Mouse (Mus musculus) kidney, adult 2 months (tissue): Measurements from ENCODE around the gene Sox4. TPM values are rescaled to one million over a fixed set of nuclear protein-coding genes. Genes with fewer than 3 reads are reported as not detected.

Source experiments
- DNase-seq: peaks from one replicate; pipeline ENCODE4 v3.0.0; 2021
- H3K27ac ChIP-seq: fragments of 200-500 bp; 2 replicates; pipeline ENCODE4 v1.5.1; 2012; ENCODE audit warnings: low read depth, low read length, control low read depth, inconsistent platforms; ENCODE audit not compliant: insufficient read depth
- H3K27me3 ChIP-seq: fragments of 200-500 bp; replicated peaks from 2 replicates; pipeline ENCODE4 v1.6.1; 2012; ENCODE audit warnings: mild to moderate bottlenecking, moderate library complexity, low read length, inconsistent platforms; ENCODE audit not compliant: control insufficient read depth, insufficient read depth
- H3K36me3 ChIP-seq: fragments of 200-500 bp; 2 replicates; pipeline ENCODE4 v1.6.1; 2012; ENCODE audit warnings: mild to moderate bottlenecking, moderate library complexity, low read length, inconsistent platforms; ENCODE audit not compliant: control insufficient read depth, insufficient read depth
- H3K4me1 ChIP-seq: fragments of 200-500 bp; 2 replicates; pipeline ENCODE4 v1.6.1; 2011; ENCODE audit warnings: low read length; ENCODE audit not compliant: control insufficient read depth, insufficient read depth
- H3K4me3 ChIP-seq: fragments of 200-500 bp; 2 replicates; pipeline ENCODE4 v1.5.1; 2011; ENCODE audit warnings: mild to moderate bottlenecking, low read depth, low read length, control low read depth; ENCODE audit not compliant: insufficient read depth
- CTCF ChIP-seq: fragments of 200-500 bp; conservative IDR thresholded peaks from 2 replicates; pipeline ENCODE4 v1.5.1; 2011; ENCODE audit warnings: low read depth, mild to moderate bottlenecking, control low read depth, low read length, moderate library complexity, mixed read lengths; ENCODE audit not compliant: insufficient read depth, insufficient read length
- POLR2A ChIP-seq: fragments of 200-500 bp; IDR thresholded peaks from one replicate; pipeline ENCODE4 v1.6.1; 2011; ENCODE audit warnings: low read depth, low read length, control low read depth
- WGBS: fragments of 180-500 bp; shearing (Covaris S2); methylation state at CpG from one replicate; pipeline ENCODE4 v1.1.7; 2018; 5-methylcytosine and 5-hydroxymethylcytosine counted together
- polyA plus RNA-seq: library from polyadenylated mRNA; depleted of rRNA; stranded (reverse); fragments of >200 nt; gene quantifications from 2 replicates; pipeline ENCODE4 v1.2.3, GENCODE M21; 2012; rRNA removed

Sox4 gene
- polyA plus RNA-seq: 7.8 and 10.0 TPM in 2 replicates

GRCm38 (mm10) chr13:28953581-28953991 is at the start of gene Sox4:
Gene Sox4, minus strand, starts transcription at chr13:28953713.
- peak within 1 kb of the TSS; percentile 89 for H3K27ac ChIP-seq
- no peaks in the 10 kb centered on the region for H3K27me3 ChIP-seq
- under 1% methylated on average over 19 of the region's 19 CpGs for WGBS
- no peaks in the 10 kb centered on the region for H3K36me3 ChIP-seq
- DNase-seq: peak; percentile 98
- peak within 1 kb of the TSS; percentile 89 for H3K4me3 ChIP-seq
- peak; percentile 87 for TF ChIP-seq POLR2A
- TF ChIP-seq CTCF: no peak
- no peaks in the 10 kb centered on the region; the same call in 1 of the 2 replicates for H3K4me1 ChIP-seq

GRCm38 (mm10) chr13:28991899-28992664 is 38.6 kb upstream of the Sox4 start:
- Histone ChIP-seq H3K27ac (no peak overlapping the region), H3K4me3 (no peak overlapping the region), H3K4me1 (no peaks in the 10 kb centered on the region), H3K36me3 (no peaks in the 10 kb centered on the region), H3K27me3 (no peaks in the 10 kb centered on the region)
- WGBS: 53% methylated on average over 7 of the region's 7 CpGs
- no peak for DNase-seq
- no peak for TF ChIP-seq CTCF
- no peak for TF ChIP-seq POLR2A

- Histone ChIP-seq H3K4me1 (no peaks in the 10 kb centered on the region), H3K4me3 (no peak overlapping the region), H3K27ac (no peak overlapping the region), H3K27me3 (no peaks in the 10 kb centered on the region), H3K36me3 (no peaks in the 10 kb centered on the region)
- TF ChIP-seq CTCF (no peak), POLR2A (no peak)
- 38% methylated on average over 16 of the region's 16 CpGs for WGBS
- DNase-seq: peak; percentile 45
These were observed 35.5 kb upstream of the Sox4 start for GRCm38 (mm10) chr13:28988751-28989703.

GRCm38 (mm10) chr13:28980681-28981080 is 27.2 kb upstream of the Sox4 start:
- DNase-seq: no peak

GRCm38 (mm10) chr13:28975011-28975410 is 21.5 kb upstream of the Sox4 start:
- no peaks in the 10 kb centered on the region for H3K27me3 ChIP-seq
- 97% methylated on average over 4 of the region's 4 CpGs for WGBS
- H3K4me3 ChIP-seq: no peak overlapping the region
- H3K36me3 ChIP-seq: no peaks in the 10 kb centered on the region
- no peak for DNase-seq
- H3K4me1 ChIP-seq: no peaks in the 10 kb centered on the region
- no peak overlapping the region for H3K27ac ChIP-seq
- no peak for TF ChIP-seq CTCF
- TF ChIP-seq POLR2A: no peak

More at GRCm38 (mm10) chr13:28980681-28981080, 27.2 kb upstream of the Sox4 start:
- H3K27me3 ChIP-seq: no peaks in the 10 kb centered on the region
- H3K27ac ChIP-seq: no peak overlapping the region
- no peaks in the 10 kb centered on the region for H3K36me3 ChIP-seq
- no peak overlapping the region for H3K4me3 ChIP-seq
- TF ChIP-seq POLR2A: no peak
- no peak for TF ChIP-seq CTCF
- 57% methylated on average over 4 of the region's 4 CpGs for WGBS
- H3K4me1 ChIP-seq: no peaks in the 10 kb centered on the region

- Histone ChIP-seq H3K27me3 (no peaks in the 10 kb centered on the region), H3K27ac (no peak overlapping the region), H3K4me3 (no peak overlapping the region), H3K4me1 (no peaks in the 10 kb centered on the region), H3K36me3 (no peaks in the 10 kb centered on the region)
- TF ChIP-seq POLR2A (no peak), CTCF (no peak)
- DNase-seq: no peak
- 71% methylated on average over 5 of the region's 5 CpGs for WGBS
These were observed 21.1 kb upstream of the Sox4 start for GRCm38 (mm10) chr13:28974597-28974996.

- WGBS: over 99% methylated on average over 8 of the region's 8 CpGs
- Histone ChIP-seq H3K27ac (no peak overlapping the region), H3K36me3 (no peaks in the 10 kb centered on the region), H3K4me1 (no peaks in the 10 kb centered on the region; the same call in 1 of the 2 replicates), H3K27me3 (no peaks in the 10 kb centered on the region), H3K4me3 (no peak overlapping the region)
- no peak for TF ChIP-seq CTCF
- TF ChIP-seq POLR2A: no peak
- DNase-seq: no peak
These were observed 7.4 kb upstream of the Sox4 start for GRCm38 (mm10) chr13:28960916-28961315.
